Mouse (Mus musculus) thymus, adult 18-20 months (tissue): Measurements from ENCODE around the gene Zfp36l1.

Experiments
- DNase-seq, 2 experiments: peaks; one replicate each; pipeline ENCODE4 v3.0.0; 2022; ENCODE audit warnings: mixed read lengths in 2 of 2

The Zfp36l1 gene

DNA sequence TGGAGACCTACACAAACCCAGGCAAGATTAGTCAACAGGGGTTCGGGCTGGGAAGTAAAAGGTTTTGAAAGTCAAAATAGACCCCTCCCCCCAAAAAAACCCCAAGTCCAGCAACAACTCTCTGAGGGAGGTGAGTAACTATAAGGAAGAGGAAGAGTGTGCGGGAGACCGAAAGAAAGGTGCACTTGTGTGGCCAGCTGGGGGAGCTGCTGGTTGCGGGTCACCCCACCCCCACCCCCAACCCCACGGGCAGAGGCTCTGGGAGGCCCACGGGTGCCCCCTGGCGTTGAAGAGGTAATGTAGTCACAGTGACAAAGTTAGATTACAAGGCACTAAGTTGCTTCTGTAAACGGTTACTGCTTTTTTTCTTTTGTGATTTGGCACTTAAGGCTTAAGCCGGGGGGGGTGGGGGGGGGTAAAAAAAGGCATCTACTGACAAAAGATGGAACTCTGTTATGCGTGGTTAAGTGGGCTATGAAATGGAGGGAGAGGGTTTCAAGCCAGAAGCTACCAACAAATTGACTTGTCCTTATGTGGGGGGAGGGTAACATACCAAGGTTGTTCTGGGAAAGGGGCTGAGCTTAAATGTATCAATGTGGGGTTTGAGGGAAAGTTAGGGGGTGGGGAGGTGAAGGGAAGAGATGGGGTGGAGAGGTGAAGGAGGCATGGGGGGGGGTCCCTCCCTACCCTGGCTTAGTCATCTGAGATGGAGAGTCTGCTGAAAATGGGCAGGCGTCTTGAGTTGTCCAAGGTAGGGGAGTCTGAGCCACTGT is 3.7 kb downstream of the Zfp36l1 start:
- DNase-seq, result peak; percentile 51 to 65

DNA sequence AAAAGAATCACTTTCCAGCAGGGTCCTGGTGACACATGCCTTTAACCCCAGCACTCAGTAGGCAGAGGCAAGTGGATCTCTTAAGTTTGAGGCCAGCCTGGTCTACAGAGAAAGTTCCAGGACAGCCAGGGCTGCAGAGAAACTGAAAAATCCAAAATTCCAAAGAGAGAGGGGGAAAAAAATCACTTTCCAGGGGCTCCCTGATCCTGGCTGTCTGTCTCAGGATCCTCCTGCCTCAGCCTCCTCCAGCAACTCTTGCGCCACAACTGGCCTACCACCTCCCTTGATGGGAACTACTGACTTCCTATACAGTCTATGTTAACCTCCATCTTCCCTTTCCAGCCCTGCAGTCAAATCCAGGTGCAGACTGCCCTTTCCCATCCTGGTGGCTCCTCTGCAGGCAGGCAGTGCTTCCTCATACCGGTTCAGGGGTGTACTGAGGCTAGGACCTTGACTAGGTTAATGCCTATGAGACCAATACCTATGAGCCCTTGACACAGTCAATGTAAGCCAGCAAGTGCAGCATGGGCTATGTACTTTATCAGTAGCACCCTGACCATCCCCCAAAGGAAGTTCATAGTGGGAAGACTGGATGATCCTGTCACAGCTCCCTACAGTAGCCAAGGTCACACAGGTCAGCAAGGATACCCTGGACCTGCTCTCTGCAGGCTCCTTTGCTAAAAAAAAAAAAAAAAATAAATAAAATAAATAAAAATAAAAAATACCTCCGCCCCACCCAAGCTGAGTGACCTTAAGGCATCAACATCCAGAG is 5.7 kb downstream of the Zfp36l1 start:
- no peak for DNase-seq

DNA sequence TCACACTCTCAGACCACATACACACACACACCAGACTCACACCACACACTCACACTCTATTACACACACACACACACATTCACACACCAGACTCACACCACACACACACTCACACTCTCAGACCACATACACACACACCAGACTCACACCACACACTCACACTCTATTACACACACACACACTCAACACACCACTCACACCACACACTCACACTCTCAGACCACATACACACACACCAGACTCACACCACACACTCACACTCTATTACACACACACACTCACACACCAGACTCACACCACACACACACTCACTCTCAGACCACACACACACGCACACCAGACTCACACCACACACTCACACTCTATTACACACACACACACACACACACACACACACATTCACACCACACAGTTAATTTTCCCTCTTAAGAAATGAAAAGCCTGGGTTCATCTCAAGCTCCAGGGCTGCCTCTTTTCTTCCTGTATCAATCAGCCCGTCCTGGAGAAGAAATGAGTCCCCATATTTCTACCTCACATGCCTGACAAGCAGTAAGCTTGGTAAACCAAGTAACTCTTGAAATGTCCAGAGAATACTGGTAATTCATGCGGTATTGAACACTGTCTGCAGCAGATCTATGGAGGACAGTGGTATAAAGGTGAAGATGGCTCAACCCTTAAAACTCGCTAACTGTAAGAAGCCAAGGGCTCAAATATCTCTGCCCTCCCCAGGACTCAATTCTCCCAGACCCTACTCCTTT is 6.5 kb downstream of the Zfp36l1 start:
- no peak for DNase-seq

DNA sequence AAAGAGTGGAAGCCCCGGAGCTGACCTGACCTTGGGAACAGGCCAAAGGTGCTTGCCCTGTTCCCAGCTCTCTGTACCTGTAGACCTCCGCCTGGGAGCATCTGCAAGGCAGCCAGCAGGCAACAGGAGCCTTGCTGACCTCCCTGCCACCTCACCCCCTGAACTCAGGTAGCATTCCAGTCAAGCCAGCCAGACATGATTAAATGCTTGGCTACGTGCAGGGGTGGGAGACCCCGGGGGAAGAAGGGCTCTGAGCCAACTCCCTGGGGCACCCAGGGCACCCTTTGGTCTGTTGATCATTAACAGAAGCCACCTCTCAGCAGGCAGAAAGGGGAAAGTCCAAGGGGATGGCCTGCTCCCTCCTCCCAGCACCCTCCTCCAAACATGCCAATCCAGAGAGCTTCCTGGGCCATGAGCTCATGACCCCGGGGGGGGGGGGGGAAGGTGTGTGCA is 9.3 kb downstream of the Zfp36l1 start:
- no peak for DNase-seq

DNA sequence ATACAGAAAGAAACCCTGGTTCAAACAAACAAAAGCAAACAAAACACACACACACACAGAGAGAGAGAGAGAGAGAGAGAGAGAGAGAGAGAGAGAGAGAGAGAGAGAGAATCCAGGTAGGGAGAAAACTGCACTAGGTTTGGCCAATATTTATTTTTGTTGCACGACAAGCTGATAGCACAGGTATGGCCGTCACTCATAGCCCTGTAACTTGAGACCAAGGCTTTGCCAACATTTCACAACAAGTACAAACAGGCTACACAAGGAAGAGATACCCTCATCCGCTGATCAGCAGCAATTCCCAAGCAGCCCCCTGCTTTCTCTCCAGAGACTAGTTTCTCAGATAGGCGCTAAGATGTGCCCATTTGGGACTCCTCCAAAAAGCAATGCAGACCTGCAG is 9.7 kb downstream of the Zfp36l1 start:
- DNase-seq, result no peak

DNA sequence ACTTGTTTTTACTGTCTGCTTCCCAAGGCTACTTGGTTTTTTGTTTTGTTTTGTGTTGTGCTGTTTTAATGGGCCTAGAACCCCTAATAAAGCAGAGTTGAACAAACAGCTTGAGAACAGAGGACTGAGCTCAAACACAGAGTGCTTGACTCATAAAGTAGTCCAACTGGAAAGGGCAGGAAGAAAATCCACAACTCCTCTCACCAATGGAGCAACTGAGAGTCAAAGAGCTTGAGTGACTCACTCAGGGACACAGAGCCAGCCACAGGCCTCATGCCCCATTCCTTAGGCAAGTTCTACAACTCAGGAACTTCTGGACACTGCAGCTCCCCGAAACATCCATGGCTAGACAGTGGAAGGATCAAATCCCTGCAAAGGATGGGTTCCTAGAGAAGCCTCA is 14.0 kb downstream of the Zfp36l1 start:
- no peak for DNase-seq

DNA sequence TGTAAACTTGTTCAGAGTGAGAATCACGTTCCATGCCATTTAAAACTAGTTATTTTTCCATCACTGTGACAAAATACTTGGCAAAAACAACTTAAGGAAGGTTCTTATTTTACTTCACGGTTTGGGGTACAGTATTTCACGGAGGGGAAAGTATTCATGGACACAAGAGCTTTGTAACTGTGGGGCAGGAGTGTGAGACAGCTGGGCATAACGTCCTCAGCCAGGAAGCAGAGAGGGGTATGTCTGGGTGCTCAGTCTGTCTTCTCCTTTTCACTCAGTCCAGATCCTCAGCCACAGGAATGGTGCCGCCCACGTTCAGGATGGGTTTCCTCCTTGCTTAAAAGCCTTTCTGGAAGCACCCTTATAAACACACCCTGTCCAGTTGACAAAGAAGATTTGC is 16.1 kb downstream of the Zfp36l1 start:
- DNase-seq, result no peak

DNA sequence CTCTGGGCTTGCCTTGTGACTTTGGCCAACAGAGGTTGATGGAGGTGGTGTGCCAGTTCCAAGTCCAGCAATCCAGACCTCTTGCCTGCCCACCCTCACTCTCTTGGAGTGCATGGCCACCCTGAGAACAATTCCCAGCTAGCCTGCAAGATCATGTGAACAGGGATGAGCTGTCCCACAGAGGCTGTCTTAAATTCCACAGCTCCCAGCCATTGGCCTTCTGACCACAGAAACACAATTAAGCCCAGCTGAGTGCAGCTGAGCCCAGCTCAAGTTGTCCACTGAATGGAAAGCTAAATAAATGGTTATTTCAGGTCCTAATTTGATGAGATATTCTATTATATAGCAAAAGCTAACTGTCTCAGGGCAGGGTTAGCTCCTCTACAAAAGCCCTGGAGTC is 20.0 kb downstream of the Zfp36l1 start:
- DNase-seq, result no peak

DNA sequence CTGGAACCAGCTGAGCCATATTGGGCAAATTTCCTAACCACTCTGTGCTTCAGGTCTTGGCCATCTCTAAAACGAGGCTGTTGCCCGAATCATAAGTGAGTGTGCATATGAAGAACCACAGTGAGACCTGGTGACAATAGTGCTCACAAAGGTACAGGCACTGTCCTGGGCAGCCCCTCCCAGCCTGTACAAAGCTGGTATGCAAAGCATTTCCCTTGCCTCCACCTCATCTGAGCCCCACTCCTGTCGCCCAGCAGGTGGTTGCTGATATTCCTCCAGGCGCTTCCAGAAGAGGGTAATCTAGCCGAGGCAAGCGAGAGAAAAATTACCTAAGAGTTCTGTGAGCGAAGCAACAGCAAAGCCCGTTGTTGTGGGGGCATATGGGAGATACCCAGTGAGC is 21.7 kb downstream of the Zfp36l1 start:
- DNase-seq, result no peak

DNA sequence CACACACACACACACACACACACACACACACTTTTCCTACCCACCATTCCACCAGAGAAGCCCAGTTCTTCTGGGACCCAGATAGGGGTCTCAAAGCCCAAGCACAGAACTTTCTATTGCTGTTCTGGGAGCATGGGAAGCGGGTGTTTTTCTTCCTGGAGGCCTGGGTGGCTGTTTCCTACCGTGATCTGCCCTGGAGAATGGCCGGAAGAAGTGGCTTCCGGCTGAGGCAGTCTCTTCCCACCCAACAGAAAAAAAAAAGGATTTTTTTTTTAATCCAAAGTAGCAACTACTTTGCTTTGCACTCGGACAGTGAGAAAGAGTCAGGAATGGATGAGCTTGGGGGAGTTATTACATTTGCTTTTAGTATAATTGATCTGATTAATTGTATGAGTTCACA is 22.3 kb downstream of the Zfp36l1 start:
- no peak for DNase-seq

DNA sequence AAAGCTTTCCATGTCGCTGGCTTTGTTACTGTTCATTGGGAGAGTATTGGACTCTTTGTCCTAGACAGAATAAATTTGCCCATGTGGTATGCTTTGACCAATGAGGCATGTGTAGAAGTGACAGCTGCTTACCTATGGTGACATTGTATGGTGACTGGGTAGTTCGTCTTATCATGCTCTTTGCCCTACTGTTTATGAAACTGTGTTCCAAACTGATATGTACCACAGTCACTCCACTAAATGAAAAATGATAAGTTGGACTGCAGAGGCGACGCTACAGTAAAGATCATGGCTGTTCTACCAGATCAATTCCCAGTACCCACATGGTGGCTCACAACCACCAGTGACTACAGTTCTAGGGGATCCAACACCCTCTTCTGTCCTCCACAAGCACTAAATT is 24.7 kb downstream of the Zfp36l1 start:
- no peak for DNase-seq

DNA sequence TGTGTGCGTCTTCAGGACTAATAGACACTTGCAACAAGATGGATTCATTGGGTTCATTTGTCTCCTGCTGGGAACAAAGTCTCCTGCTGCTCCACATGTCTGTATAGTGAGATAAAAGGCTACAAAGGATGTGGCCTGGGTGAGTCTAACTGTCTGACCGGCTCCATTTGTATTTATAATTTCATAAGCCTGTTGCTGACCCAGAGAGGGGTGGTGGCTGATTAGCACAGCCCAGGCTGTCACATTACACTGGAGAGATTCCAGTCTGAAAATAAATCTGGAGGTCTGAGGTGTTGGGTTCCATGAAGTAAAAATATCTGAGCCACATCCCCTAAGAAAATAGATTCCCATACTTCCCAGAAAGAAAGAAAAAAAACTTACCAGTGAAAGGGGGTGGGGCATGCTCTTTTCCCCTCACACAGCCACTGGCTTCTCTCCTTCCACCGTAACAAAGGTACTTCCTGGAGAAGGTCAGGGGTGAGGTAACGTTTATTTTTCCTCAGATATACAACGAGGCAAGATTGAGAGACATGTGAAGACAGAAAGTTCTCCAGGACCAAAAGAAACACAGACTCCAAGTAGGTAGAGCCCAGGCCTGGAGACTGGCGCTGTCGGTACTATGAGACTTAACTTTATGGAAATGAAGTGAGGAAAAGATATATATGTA is 28.2 kb downstream of the Zfp36l1 start:
- no peak for DNase-seq

DNA sequence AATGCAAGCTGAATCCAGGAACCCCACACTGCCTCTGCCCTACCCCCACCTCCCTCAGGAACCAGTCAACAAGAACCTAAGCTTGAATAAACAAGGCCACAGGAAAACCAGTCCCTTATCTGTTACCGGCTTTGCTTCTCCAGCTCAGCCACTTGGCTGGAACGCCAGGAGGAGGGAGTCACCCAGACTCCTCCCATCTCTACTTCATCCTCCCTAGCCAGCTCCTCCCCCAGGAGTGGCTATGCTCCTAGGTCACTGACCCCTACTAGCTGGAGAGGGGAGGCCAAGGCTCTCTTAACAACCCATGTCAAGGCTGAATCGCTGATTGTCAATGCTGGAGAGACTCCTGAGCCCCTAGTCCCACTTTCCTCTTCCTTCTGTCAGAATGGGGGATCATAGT is 28.9 kb downstream of the Zfp36l1 start:
- DNase-seq, result no peak

DNA sequence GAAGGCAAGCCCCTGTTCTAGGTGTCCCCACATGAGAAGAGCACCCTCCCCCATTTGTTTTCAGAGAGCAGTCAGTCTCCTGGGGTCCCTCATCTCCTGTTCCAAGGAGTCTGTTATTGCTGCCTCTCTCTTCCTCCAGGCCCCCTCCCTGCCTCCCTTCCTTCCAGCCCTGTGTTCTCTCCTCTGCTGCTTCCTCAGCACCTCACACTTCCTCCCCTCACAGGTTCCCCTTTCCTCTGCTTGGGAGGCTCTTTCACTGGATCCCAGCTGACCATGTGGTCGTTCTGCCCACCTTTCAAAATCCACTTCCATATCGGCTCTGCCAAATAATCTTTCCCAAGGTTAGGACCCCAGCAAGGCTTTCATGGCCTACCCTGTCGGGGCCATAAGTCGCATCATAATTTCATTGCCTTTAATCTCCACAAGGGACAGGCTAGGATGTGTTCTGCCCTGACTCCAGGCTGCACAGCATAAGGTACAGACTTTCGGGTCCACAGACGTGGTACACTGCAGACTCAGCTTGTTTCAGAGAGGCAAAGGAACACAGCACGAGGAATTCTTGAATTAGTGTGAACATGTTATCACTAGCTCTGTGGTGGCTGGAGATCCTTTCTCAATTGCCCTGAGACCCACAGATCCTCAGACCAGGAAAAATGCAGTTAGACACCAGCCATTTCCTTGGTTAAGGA is 29.5 kb downstream of the Zfp36l1 start:
- DNase-seq, result no peak

DNA sequence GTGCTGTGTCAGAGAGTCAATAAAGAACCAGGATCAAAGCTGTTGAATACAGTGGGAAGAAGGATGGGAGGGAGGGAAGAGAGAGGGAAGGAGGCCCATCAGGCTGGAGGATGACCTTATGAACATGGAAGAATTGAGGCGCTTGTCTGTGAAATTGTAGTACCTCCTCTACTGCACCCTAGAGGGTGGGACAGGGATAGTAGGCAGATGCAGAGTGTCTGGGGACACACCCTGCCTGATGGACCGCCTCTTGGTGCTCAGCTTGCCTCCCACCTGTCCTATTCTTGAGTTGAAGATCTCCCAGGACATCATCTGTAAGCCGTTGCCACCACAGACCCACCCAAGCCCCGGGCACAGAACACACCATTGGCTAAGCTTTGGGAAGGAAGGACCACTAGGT is 30.1 kb downstream of the Zfp36l1 start:
- DNase-seq, result no peak

DNA sequence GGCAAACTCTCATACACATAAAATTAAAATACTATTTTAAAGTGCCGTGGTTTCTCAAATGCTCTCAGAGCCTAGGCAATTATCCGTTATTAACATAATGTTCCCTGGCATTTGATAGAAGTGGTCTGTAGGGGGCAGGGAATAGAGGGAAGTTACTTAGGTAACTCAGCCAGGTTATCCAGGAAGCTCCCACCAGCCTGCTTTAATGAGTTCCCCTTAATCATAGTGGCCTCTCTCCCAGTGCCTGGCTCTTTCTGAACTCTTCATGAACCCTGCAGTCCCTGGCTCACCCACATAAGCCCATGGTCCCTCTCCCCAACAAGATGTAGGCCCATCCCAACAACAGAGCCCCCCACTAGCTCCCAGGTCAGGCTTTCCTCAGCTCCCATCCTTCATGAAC is 31.4 kb downstream of the Zfp36l1 start:
- DNase-seq, result no peak

DNA sequence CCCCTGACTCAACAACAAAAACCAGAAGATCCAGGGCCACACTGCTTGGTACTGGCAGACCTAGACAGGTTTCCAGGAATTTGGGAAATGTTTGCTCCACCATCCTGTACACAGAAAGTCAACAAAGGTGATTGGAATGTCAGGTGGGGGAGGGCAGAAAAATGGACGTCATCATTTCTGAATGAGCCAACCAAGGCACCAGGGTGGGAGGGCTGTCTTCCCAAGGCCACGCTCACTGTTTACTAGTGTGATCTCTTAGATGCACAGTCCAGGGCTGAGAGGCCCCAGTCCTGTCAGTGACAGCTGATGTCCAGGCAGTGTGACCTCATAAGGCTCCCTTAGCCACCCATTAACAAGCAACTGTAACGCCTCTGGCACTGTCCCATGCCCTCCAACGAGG is 32.9 kb downstream of the Zfp36l1 start:
- no peak for DNase-seq

DNA sequence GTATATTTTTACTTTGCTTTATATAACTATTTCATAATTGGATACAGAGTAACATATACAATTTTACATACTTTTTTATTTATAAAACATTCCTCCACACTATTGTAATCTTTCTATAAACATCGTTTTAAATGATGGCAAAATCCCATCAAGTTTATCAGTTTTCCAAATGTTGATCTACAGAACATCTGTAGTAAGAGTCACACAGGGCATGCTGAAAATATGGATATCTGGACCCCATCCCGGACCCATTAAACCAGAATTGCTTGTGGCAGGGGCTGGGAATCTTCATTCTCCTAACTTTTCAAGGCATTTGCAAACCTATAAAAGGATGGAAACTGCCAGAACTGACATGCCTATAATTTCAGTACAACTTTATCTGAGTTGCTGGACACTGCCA is 38.5 kb downstream of the Zfp36l1 start:
- no peak for DNase-seq

DNA sequence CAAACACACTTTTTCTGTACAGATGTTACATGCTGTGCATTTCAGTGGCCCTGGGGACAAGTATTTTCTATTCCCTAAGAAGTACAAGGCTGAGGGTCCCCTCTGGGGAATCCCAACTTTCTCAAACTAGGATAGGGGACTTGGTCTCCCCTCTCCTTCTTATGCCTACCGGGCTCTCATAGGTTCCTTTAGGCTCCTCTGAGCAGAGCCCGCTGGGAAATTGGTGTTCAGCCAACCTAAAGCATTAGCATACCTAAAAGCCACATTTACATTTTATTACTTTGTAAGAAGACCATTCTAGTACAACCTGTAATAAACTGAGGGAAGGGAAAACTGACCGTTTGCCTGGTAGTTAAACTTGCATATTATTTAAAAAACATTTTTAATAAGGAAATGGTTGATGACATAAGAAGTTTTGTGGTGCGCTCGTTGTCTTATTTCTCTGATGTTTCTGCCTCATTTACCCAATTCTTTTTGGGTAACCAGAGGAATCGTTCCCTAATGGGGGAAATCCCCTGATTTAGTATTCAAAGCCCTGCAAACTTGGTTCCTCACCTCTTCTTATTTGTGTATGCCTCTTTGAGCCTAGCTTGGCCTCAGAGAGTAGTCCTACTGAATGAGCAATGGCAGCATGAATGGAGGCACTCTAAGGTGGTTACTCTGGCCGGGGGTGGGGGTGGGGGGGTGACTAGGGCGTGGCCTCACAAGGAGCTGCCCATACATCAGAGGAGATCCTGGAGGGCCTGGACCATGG is 42.1 kb downstream of the Zfp36l1 start:
- no peak for DNase-seq

DNA sequence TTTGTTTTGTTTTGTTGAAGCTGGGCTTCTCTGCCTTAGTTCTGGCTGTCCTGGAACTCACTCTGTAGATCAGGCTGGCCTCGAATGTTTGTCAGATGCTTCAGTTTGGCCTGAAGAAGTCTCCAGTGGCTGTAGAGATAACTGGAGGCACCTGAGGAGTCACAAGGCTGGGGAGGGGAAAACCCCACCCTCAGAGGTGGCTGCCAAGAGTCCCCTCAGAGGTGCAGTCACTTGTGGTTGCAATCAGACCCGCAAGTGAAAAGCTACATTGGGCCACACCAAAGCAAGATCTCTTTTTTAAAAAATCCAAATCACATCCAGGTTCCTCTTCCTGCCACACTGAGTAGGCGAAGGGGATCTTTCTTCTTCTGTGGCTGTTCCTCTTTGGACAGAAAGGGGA is 43.8 kb downstream of the Zfp36l1 start:
- no peak for DNase-seq

DNA sequence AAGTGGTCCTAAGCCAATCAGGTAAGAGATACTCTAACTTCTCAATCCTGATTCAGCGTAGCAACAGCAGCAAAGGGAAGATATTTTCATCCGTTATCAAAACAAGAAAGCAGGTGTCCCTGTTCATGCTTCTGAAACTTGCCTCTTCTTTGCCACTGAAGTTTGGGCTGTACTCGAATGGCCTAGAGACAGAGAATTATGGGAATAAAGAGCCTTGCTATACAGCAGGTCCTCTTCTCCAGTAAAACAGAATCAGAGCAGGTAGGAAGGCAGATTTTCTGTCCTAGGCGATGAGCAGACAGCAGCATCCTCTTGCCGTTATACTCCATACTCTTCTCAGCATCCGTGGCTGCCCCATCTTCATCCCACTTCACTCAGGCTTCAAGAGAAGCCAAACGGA is 44.8 kb downstream of the Zfp36l1 start:
- no peak for DNase-seq

DNA sequence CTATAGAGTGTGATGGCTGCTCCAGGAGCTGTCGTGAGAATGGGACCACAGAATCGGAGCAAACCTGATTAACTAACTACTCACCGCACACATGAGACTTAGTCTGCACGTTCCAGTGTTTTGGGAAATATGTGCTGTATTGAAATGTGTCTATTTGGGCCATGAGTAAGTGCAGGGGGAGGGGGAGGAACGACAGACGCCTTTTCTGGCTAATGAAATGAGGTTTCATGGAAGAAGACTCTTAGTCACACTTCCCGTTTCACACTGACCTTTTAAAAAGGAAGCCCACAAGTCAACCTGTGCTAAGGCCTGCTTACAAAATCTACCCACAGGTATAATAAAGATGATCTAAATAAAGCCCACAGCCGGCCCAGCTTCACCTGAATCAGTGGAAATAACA is 47.8 kb downstream of the Zfp36l1 start:
- no peak for DNase-seq
